11 mouse cellular contexts compared by ENCODE assay signal in genomic region chr12:99097618-99098066, GRCm38 (mm10).
DNase-seq lines count a peak whose midpoint lies in the region; ATAC-seq lines count a peak whose summit lies in the region.
"Had no signal": no experiment of that assay in that cellular context is flagged by ENCODE, and none has a peak within 500 bp of the region (broad histone marks: within the 10 kb centered on the region; RNA-seq: fewer than 3 reads in every experiment).

No protein-coding gene starts in this region.

- H3K36me3 ChIP-seq in embryonic facial prominence, embryonic 11.5 days (replicated peaks; ENCODE audit: control insufficient read depth, insufficient read depth, low read depth, low read length): no peaks in the 10 kb centered on the region
- H3K36me3 ChIP-seq in embryonic facial prominence, embryonic 10.5 days (replicated peaks): no peaks in the 10 kb centered on the region
- H3K36me3 ChIP-seq in embryonic facial prominence, embryonic 14.5 days (ENCODE audit: control insufficient read depth, insufficient read depth, low read length): no peaks in the 10 kb centered on the region
- H3K36me3 ChIP-seq: embryonic facial prominence, embryonic 12.5 days; hindbrain, embryonic 15.5 days; midbrain, embryonic 12.5 days had no signal

- no peak overlapping the region for H3K9ac ChIP-seq in embryonic facial prominence, embryonic 11.5 days (replicated peaks; ENCODE audit: low read length)
- H3K9ac ChIP-seq in embryonic facial prominence, embryonic 14.5 days (ENCODE audit: low read depth, low read length): no peak overlapping the region
- H3K9ac ChIP-seq: embryonic facial prominence, embryonic 12.5 days; hindbrain, embryonic 15.5 days; midbrain, embryonic 12.5 days had no signal

- no peak overlapping the region for H3K4me3 ChIP-seq in embryonic facial prominence, embryonic 11.5 days (ENCODE audit: low read depth, low read length)
- H3K4me3 ChIP-seq in embryonic facial prominence, embryonic 10.5 days: no peak overlapping the region
- H3K4me3 ChIP-seq in embryonic facial prominence, embryonic 14.5 days (ENCODE audit: low read depth, low read length): no peak overlapping the region
- H3K4me3 ChIP-seq: embryonic facial prominence, embryonic 12.5 days; hindbrain, embryonic 15.5 days; midbrain, embryonic 12.5 days had no signal

- ATAC-seq in embryonic facial prominence, embryonic 11.5 days (replicated peaks; ENCODE audit: insufficient number of reproducible peaks, low FRiP score, low TSS enrichment, low read depth): 0 out of 2 replicates have a peak, but pooled peaks have one; percentile 9
- peak; percentile 53 for ATAC-seq in embryonic facial prominence, embryonic 14.5 days (ENCODE audit: low read depth)

- no peak overlapping the region for H3K27ac ChIP-seq in embryonic facial prominence, embryonic 11.5 days (replicated peaks; ENCODE audit: low read depth, low read length)
- H3K27ac ChIP-seq in embryonic facial prominence, embryonic 10.5 days (replicated peaks): no peak overlapping the region
- H3K27ac ChIP-seq in embryonic facial prominence, embryonic 14.5 days (replicated peaks; ENCODE audit: low read depth, low read length): no peak overlapping the region
- H3K27ac ChIP-seq: embryonic facial prominence, embryonic 12.5 days; hindbrain, embryonic 15.5 days; midbrain, embryonic 12.5 days had no signal

- H3K4me2 ChIP-seq in embryonic facial prominence, embryonic 11.5 days (ENCODE audit: low read depth, low read length): no peak overlapping the region
- H3K4me2 ChIP-seq in embryonic facial prominence, embryonic 14.5 days (ENCODE audit: low read depth, low read length): no peak overlapping the region
- H3K4me2 ChIP-seq: embryonic facial prominence, embryonic 12.5 days; hindbrain, embryonic 15.5 days; midbrain, embryonic 12.5 days had no signal

- WGBS in embryonic facial prominence, embryonic 11.5 days: 90% methylated on average over 17 of the region's 17 CpGs
- 92% methylated on average over 17 of the region's 17 CpGs for WGBS in embryonic facial prominence, embryonic 10.5 days
- WGBS in embryonic facial prominence, embryonic 14.5 days: 83% methylated on average over 17 of the region's 17 CpGs

- no peaks in the 10 kb centered on the region for H3K4me1 ChIP-seq in embryonic facial prominence, embryonic 11.5 days (ENCODE audit: control insufficient read depth, insufficient read depth, low read length)
- H3K4me1 ChIP-seq in embryonic facial prominence, embryonic 10.5 days: peaks cover 5% of the 10 kb centered on the region; the same call in 1 of the 2 replicates
- no peaks in the 10 kb centered on the region for H3K4me1 ChIP-seq in embryonic facial prominence, embryonic 14.5 days (ENCODE audit: control insufficient read depth, insufficient read depth, low read length)
- H3K4me1 ChIP-seq: embryonic facial prominence, embryonic 12.5 days; hindbrain, embryonic 15.5 days; midbrain, embryonic 12.5 days had no signal

- no peaks in the 10 kb centered on the region for H3K27me3 ChIP-seq in embryonic facial prominence, embryonic 11.5 days (ENCODE audit: control insufficient read depth, insufficient read depth, low read length)
- peaks cover 19% of the 10 kb centered on the region; the same call in 1 of the 2 replicates for H3K27me3 ChIP-seq in embryonic facial prominence, embryonic 10.5 days (replicated peaks; ENCODE audit: low read depth, poor library complexity, severe bottlenecking)
- no peaks in the 10 kb centered on the region; the same call in 1 of the 2 replicates for H3K27me3 ChIP-seq in embryonic facial prominence, embryonic 14.5 days (replicated peaks; ENCODE audit: control insufficient read depth, insufficient read depth, low read length)
- H3K27me3 ChIP-seq: embryonic facial prominence, embryonic 12.5 days; hindbrain, embryonic 15.5 days had no signal

- H3K9me3 ChIP-seq in embryonic facial prominence, embryonic 11.5 days (replicated peaks; ENCODE audit: control insufficient read depth, low read length): no peaks in the 10 kb centered on the region
- no peaks in the 10 kb centered on the region for H3K9me3 ChIP-seq in embryonic facial prominence, embryonic 10.5 days
- no peaks in the 10 kb centered on the region for H3K9me3 ChIP-seq in embryonic facial prominence, embryonic 14.5 days (ENCODE audit: control insufficient read depth, low read length)
- H3K9me3 ChIP-seq: embryonic facial prominence, embryonic 12.5 days; hindbrain, embryonic 15.5 days; midbrain, embryonic 12.5 days had no signal

- DNase-seq in embryonic facial prominence, embryonic 11.5 days (ENCODE audit: low spot score): no peak
- no peak for DNase-seq in embryonic facial prominence, embryonic 10.5 days (ENCODE audit: low spot score)
- DNase-seq in embryonic facial prominence, embryonic 14.5 days (ENCODE audit: low spot score): peak; percentile 9
- peak; percentile 30 for DNase-seq in kidney, adult 9 months
- peak; percentile 55 to 70 for DNase-seq in lung, adult 18-20 months
- DNase-seq in spleen, adult 12 weeks (ENCODE audit: low spot score): no peak
- no peak for DNase-seq in gastrocnemius, postnatal 4 days (ENCODE audit: low spot score in 2 of 2)
- no peak for DNase-seq in cerebellum, adult 8-10 months

Comparison
In these comparisons a context has a peak if more than half of its experiments do, and no peak if none do; other contexts are left out.
1. DNase-seq: peak in embryonic facial prominence, embryonic 14.5 days (single experiment), kidney, adult 9 months (single experiment) and lung, adult 18-20 months (2 of 2); none in embryonic facial prominence, embryonic 11.5 days (single experiment), embryonic facial prominence, embryonic 10.5 days (single experiment), spleen, adult 12 weeks (single experiment), gastrocnemius, postnatal 4 days (0 of 2) and cerebellum, adult 8-10 months (single experiment).